Mouse (Mus musculus) ES-Bruce4 (cell line): ENCODE data around the gene Bcar1.

ENCODE experiments used
- CTCF ChIP-seq: IDR thresholded peaks from one replicate; pipeline ENCODE4 v1.8.1; 2011; ENCODE audit warnings: low read depth, low read length
- POLR2A ChIP-seq: IDR thresholded peaks from one replicate; pipeline ENCODE4 v1.8.1; 2011; ENCODE audit warnings: low read length; ENCODE audit not compliant: insufficient read depth

- TF ChIP-seq POLR2A (no peak), CTCF (no peak)
Observed at GRCm38 (mm10) chr8:111786701-111787588, 43.3 kb upstream of the Bcar1 start.
